Mouse (Mus musculus) gonadal fat pad, adult 2 months (tissue): ENCODE results near the gene Tcf23. TPM values are rescaled to one million over a fixed set of nuclear protein-coding genes. Genes with fewer than 3 reads are reported as not detected.

Source experiments
- DNase-seq: peaks from one replicate; pipeline ENCODE4 v3.0.0-alpha.2; 2012; ENCODE audit warnings: low read depth
- polyA plus RNA-seq: library from polyadenylated mRNA; depleted of rRNA; stranded (reverse); fragments of >200 nt; gene quantifications from 2 replicates; pipeline ENCODE4 v1.2.3, GENCODE M21; 2012

Tcf23 gene
- polyA plus RNA-seq, 1 experiment: 3.1 TPM

DNA sequence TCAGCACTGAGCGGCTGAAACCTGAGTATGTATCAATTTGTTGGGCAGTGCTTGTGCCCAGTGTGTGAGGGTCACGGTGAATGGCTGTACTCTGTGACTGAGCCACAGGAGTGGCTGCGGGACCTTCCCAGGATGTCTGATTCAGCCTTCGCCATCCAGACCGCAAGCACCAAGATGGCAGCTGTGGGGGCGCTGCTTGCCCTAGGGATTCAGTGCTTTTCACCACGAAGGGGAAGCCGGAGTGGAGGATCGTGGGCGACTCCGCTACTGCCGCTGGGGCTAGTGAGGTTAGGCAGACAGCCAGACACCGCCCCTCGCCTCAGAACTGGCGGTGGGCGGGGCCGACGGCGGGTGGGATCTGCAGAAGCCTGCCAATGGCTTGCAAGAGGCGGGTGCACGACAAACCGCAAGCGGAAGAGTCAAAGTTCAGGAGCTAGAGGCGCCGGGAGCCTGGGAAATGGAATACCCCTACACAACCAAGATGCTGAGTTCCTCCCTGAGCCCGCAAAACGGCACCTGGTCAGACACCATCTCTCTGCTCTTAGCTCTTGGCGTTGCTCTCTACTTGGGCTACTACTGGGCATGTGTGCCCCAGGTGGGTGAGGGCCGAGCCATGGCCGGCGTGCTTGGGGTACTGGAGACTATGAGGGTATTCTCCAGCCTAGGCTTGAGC is 18.7 kb upstream of the Tcf23 start:
- no peak for DNase-seq

DNA sequence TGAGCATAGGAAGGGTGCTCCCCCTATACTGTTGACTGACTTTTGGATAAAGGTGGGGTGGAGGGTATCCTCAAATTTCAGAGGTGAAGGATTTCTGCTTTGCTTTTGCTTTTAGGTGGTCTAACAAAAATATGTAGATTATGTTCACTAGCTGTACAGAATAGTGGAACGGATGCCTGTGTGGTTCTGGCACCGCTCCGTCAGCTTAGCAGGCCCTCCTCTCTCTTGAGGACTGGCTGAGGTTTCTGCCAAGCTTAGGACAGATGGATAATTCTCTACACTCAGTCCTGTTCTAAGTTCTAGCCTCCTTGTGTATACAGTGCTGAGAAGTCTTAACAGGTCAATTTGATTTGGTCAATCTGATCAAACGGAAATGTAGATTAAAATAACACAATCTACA is 18.0 kb upstream of the Tcf23 start:
- no peak for DNase-seq

GRCm38 (mm10) chr5:30950922-30951321 is 17.5 kb upstream of the Tcf23 start:
- no peak for DNase-seq

DNA sequence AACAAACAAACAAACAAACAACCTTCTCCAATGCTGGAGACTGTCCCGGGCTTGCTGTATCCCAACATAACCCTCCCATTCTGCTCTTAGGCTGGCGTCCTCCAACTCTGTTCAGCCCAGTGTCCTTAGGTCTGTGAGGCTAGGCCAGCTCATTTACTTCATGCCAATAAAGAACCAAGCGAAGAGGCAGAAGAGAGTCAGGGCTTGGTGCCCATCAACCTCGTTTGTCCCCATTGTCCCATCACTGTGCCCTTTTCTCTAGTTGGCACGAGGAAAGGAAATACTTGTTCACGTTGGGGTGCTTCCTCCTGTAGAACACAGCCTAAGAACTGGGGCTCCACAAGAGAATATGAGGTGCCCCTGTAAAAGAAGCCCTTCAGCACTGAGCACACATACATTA is 16.8 kb upstream of the Tcf23 start:
- no peak for DNase-seq

GRCm38 (mm10) chr5:30952551-30952950 is 15.9 kb upstream of the Tcf23 start:
- DNase-seq: no peak

DNA sequence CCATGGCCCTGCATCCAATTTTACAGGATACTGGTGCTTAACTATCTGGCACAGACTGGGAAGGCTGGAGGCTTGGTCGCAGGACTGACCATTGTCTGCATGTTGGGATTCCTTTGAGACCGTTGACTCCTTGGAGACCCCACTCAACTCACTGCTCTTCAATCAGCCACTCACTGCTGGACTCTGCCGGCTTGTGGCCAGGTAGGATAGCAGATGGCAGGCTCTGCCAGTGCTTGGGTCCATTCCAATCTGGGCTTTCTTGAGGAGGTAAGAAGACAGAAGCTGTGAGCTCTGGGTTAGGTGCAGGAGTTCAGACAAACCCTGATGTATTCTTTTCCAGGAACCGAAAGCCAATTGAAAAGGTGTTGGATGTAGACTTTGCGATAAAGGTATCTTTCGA is 14.4 kb upstream of the Tcf23 start:
- no peak for DNase-seq

- DNase-seq: no peak
Measured at GRCm38 (mm10) chr5:30954556-30954955, 13.9 kb upstream of the Tcf23 start.

DNA sequence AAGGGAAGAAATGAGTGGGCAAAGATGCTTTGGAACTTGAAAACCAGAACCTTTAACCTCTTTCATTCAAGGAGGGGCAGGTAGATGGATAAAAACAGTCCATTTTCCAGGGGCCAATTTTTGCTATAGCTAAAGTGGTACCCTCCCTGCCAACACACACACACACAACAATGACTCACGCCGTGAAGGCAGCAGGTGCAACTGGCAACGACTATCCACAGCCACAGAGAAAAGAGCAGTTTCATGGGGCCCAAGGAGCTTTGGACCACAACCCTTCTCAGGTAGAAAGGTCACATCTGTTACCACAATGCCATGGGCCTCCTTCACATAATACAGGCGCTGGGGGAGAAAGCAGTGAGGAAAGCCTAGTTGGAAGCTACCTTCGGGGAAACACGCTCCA is 12.7 kb upstream of the Tcf23 start:
- no peak for DNase-seq

DNA sequence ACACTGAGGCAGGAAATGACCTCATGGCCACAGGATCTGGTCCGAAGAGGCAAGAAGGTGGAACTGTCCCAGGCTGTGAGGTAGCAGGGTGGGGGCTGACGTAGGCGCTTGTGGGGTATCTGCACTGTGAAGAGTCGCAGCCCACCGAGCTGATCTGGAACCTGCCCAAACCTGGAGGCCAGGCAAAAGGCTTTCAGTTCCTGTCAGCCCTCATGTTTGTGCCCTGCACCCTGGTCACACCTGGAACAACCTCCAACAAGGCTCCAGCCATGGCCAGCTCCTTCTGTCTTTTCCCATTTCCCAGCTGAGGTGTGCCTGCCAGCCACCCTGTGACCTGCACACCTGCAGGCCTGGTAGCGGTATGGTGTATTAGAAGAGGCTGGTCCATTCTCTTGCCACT is 10.6 kb upstream of the Tcf23 start:
- no peak for DNase-seq

- DNase-seq: no peak
Measured at GRCm38 (mm10) chr5:30959198-30959854, 9.1 kb upstream of the Tcf23 start.

DNA sequence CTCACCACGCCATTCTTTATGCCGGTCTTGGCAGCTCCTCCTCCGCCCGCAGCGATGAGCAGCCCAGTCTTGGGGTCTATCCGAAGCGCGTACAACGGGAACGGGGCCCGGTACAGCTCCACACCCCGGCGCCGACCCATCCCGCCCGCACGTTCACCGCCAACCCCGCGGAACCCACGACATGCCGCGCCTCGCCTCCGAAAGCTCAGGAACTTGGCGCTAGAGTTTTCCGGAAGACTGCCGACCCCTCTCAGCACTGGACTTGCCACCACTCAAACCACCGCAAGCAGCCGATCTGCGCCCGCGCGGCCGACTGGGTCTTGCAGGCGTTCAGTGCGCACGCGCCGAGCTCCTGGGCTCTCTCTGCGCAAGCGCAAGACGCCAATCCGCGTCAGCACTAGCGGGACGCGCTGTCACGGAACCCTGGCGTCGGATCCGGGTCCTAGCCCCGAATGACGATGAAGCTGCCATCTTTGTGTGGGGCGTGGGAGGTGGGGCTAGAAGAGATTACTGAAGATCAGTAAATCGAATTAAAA is 8.4 kb upstream of the Tcf23 start, which contains the start of gene Preb:
Gene Preb, minus strand, starts transcription at position 396 of the 536 bp plus-strand sequence.
- DNase-seq: no peak

DNA sequence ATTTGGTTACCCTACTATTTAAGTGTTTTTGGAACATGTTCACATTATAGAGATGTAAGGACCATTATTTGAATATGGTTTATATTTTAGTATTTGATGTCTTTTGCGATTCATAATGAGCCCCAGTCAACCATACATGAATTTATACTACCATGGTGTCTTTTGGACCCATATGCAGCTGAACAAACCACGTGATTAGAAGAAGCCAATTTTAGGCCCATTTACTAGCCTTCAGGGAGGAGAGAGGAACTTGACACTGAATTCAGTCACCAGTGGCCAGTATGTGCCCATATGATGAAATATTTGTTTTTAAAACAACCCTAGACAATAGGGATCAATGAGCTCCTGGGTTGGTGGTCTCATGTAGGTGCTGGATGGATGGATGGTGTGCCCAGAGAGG is 7.6 kb upstream of the Tcf23 start:
- DNase-seq: no peak

DNA sequence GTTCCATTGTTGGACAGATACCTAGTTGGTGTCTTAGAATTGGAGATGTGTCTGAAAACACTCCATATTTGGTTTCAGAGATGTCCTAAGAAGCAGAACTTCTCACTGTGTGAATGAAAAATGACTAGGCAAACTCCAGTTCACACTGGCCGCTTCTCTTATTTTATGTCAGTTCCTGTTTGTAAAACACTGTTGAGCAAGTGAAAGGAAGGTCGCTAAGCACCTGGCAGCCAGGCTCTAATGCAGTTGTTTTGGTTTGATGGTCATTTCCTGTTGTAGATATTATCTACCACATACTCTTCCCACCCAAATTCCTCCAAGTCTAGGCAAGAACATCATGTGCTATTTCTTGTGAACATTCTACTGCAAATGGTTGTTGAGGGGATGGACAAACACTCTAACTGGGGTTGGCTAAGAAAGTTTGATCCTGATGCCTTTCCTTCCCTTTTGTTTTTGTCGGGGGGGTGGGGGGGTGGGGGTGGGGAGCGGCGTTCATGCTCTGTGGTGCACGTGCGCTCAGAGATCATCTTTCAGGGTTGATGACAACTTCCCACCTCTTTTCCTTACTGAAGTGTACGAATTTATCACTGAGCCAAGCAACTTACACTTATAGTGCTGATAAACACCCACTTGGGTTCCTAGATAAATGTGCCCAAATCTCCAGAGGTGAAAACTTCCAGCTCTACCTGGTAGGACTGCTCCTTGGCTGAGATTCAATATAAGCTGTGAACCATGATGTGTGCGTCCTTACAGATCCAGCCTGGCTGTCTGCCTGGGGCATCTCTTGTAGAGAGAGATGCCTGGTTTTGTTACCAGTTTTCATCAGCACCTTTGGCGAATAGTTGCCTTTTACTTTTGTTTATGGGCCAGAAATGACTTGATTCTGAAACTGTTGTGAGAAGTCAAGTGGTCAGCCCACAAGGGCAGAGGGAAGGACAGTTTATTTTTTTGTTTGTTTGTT is 6.6 kb upstream of the Tcf23 start:
- DNase-seq: no peak

DNA sequence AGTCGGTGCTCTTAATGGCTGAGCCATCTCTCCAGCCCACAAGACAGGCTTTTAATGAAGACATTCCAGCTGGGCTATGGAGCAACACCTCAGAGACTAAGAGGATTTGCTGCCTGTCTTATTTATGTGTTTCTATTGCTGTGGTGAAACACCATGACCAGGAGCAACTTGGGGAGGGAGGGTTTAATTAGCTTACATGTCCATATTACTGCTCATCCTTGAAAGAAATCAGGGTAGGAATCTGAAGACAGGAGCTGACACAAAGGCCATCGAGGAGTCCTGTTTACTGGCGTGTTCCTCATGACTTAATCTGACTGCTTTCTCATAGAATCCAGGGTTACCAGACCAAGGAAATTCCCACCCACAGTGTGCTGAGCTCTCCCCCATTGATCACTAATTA is 4.5 kb upstream of the Tcf23 start:
- no peak for DNase-seq

- DNase-seq: no peak
Measured at GRCm38 (mm10) chr5:30966189-30966588, 2.3 kb upstream of the Tcf23 start.

GRCm38 (mm10) chr5:30969440-30969839 is 978 bp downstream of the Tcf23 start:
- DNase-seq: no peak

GRCm38 (mm10) chr5:30974870-30975656 is 6.6 kb downstream of the Tcf23 start:
- DNase-seq: no peak

- no peak for DNase-seq
Measured at GRCm38 (mm10) chr5:30982357-30982756, 13.9 kb downstream of the Tcf23 start.

DNA sequence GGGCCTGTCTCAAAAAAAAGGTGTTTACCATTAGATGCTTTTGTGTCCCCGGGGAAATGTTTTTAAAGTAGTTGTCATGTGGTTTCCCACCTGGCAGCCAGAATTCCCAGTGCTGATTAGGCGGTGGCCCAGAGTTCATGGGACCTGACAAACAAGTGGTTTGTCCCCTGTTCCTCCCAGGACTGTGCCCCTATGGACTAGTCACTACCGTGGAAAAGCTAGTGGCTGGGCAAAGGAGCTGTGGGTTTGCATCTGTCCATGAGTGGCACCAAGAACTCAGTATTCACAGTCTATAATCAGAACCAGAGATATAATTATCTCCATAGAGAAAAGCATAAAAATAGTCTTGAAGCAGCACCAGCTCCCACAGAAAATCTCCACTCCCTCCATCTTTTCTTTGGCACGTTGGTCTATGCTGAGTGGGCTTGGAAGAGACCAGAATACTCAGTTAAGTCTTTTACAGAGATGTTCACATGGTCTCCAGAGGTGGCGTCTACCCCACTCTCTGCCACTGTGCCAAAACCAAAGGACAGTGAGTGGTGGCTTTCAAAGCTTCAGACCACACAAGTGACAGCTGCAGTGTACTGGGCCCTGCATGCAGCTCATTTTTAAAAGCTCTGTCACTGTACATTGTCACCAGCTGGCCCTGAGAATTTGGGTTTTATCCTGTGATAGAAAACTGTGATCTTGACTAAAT is 24.7 kb downstream of the Tcf23 start:
- DNase-seq: no peak

DNA sequence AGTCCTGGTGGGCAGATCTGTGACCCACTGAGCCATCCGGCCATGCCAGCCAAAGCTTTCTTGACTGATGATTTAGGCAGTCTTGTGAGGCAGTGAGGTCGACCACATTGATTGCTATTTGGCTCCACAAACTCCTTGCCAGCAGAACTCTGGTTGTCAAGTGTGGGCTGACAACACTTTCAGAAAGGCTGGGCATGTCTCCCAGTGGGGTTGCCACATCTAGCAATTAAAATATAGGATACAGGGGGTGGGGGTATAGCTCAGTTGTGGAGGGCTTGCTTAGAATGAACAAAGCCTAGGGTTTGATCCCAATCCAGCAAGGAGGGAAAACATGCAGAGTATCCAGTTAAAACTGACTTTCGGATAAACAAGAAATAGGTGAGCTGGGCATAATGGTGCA is 25.6 kb downstream of the Tcf23 start:
- DNase-seq: no peak
